Mouse (Mus musculus): ENCODE results near the gene Hoxb7. TPM values are rescaled to one million over a fixed set of nuclear protein-coding genes. Genes with fewer than 3 reads are reported as not detected.

The Hoxb7 gene
- total and polyA plus RNA-seq, 2 experiments from 2014 or later: 0.20 TPM; not detected in 1

DNA sequence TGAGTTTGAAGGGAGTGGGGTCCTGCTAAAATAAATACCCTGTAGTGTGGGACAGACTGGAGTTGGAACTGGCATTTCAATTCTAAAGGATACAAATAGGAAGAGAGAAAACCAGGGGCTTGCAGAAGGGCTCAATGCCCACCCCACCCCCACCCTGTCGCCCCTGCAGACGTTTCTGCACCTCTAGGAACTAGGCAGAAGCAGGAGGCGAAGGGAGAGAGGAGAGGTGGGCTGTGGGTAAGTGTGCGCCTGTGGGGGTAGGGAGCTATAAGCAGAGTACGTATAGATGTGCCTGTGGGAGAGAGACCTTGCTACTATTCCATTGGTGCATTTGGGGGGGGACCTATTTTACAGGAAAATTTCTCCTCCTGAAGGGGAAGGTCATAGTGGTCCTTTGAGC, 41.3 kb downstream of the Hoxb7 start:
- ATAC-seq (ENCODE audit: insufficient read depth, low read depth) (no peak), DNase-seq (ENCODE audit: low spot score) (no peak)
- Histone ChIP-seq H3K4me2 (ENCODE audit: low read depth, low read length) (no peak overlapping the region), H3K9me3 (replicated peaks; ENCODE audit: control insufficient read depth, low read length) (no peaks in the 10 kb centered on the region), H3K27me3 (ENCODE audit: control insufficient read depth, insufficient read depth, low read length) (peaks cover 100% of the 10 kb centered on the region), H3K4me1 (ENCODE audit: control insufficient read depth, insufficient read depth) (no peaks in the 10 kb centered on the region), H3K36me3 (replicated peaks; ENCODE audit: control insufficient read depth, insufficient read depth, low read length) (no peaks in the 10 kb centered on the region), H3K27ac (ENCODE audit: low read depth) (no peak overlapping the region), H3K4me3 (ENCODE audit: low read depth, low read length) (no peak overlapping the region), H3K9ac (replicated peaks; ENCODE audit: low read depth, low read length) (no peak overlapping the region)
- TF ChIP-seq EP300 (IDR thresholded peaks at IDR 0.05; ENCODE audit: low read depth) (no peak), CTCF (IDR thresholded peaks at IDR 0.05; ENCODE audit: low read depth) (no peak)
- 10% methylated on average over 5 of the region's 5 CpGs for WGBS

DNA sequence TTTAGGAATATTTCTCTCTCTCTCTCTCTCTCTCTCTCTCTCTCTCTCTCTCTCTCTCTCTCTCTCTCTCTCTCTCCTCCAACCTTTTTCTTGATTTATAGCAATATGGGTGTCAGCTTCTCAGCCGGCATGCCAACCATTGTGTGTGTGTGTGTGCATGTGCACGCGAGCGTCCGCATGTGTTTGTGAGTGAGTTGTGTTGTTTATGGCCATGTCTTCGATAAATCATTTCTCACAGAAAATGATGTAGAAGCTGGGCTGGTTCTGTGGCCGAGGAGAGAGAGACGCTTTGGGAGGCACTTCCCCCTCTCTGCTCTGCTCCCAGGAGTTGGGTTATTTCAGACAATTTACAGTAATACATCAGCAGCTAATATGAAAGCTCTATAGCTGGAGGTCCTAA, 42.2 kb downstream of the Hoxb7 start:
- 16% methylated on average over 8 of the region's 8 CpGs for WGBS
- no peaks in the 10 kb centered on the region for H3K9me3 ChIP-seq (replicated peaks; ENCODE audit: control insufficient read depth, low read length)
- no peaks in the 10 kb centered on the region for H3K36me3 ChIP-seq (replicated peaks; ENCODE audit: control insufficient read depth, insufficient read depth, low read length)
- H3K27me3 ChIP-seq (ENCODE audit: control insufficient read depth, insufficient read depth, low read length): peaks cover 100% of the 10 kb centered on the region
- ATAC-seq (ENCODE audit: insufficient read depth, low read depth): no peak
- no peak overlapping the region for H3K9ac ChIP-seq (replicated peaks; ENCODE audit: low read depth, low read length)
- no peak overlapping the region for H3K27ac ChIP-seq (ENCODE audit: low read depth)
- H3K4me1 ChIP-seq (ENCODE audit: control insufficient read depth, insufficient read depth): no peaks in the 10 kb centered on the region
- no peak for TF ChIP-seq EP300 (IDR thresholded peaks at IDR 0.05; ENCODE audit: low read depth)
- no peak for TF ChIP-seq CTCF (IDR thresholded peaks at IDR 0.05; ENCODE audit: low read depth)
- DNase-seq (ENCODE audit: low spot score): no peak
- no peak overlapping the region for H3K4me3 ChIP-seq (ENCODE audit: low read depth, low read length)
- H3K4me2 ChIP-seq (ENCODE audit: low read depth, low read length): no peak overlapping the region

GRCm38 (mm10) chr11:96332105-96332504, 45.7 kb downstream of the Hoxb7 start:
- ATAC-seq (ENCODE audit: insufficient read depth, low read depth): no peak
- 4% methylated on average over 8 of the region's 8 CpGs for WGBS
- TF ChIP-seq CTCF (IDR thresholded peaks at IDR 0.05; ENCODE audit: low read depth) (no peak), EP300 (IDR thresholded peaks at IDR 0.05; ENCODE audit: low read depth) (no peak)
- Histone ChIP-seq H3K9me3 (replicated peaks; ENCODE audit: control insufficient read depth, low read length) (no peaks in the 10 kb centered on the region), H3K36me3 (replicated peaks; ENCODE audit: control insufficient read depth, insufficient read depth, low read length) (no peaks in the 10 kb centered on the region), H3K4me3 (ENCODE audit: low read depth, low read length) (no peak overlapping the region), H3K4me2 (ENCODE audit: low read depth, low read length) (peak overlapping the region; percentile 50; the same call in 1 of the 2 replicates), H3K9ac (replicated peaks; ENCODE audit: low read depth, low read length) (no peak overlapping the region), H3K27ac (ENCODE audit: low read depth) (no peak overlapping the region), H3K27me3 (ENCODE audit: control insufficient read depth, insufficient read depth, low read length) (peaks cover 100% of the 10 kb centered on the region), H3K4me1 (ENCODE audit: control insufficient read depth, insufficient read depth) (no peaks in the 10 kb centered on the region)
- DNase-seq (ENCODE audit: low spot score): no peak

- peaks cover 98% of the 10 kb centered on the region for H3K27me3 ChIP-seq (ENCODE audit: control insufficient read depth, insufficient read depth, low read length)
- DNase-seq (ENCODE audit: low spot score) (no peak), ATAC-seq (ENCODE audit: insufficient read depth, low read depth) (no peak)
- H3K27ac ChIP-seq (ENCODE audit: low read depth): no peak overlapping the region
- H3K9ac ChIP-seq (replicated peaks; ENCODE audit: low read depth, low read length): peak overlapping the region; percentile 45
- no peaks in the 10 kb centered on the region for H3K36me3 ChIP-seq (replicated peaks; ENCODE audit: control insufficient read depth, insufficient read depth, low read length)
- H3K4me1 ChIP-seq (ENCODE audit: control insufficient read depth, insufficient read depth): no peaks in the 10 kb centered on the region
- H3K9me3 ChIP-seq (replicated peaks; ENCODE audit: control insufficient read depth, low read length): no peaks in the 10 kb centered on the region
- peak overlapping the region; percentile 30 for H3K4me3 ChIP-seq (ENCODE audit: low read depth, low read length)
- TF ChIP-seq CTCF (IDR thresholded peaks at IDR 0.05; ENCODE audit: low read depth) (no peak), EP300 (IDR thresholded peaks at IDR 0.05; ENCODE audit: low read depth) (no peak)
- peak overlapping the region; percentile 50 for H3K4me2 ChIP-seq (ENCODE audit: low read depth, low read length)
- WGBS: 3% methylated on average over 34 of the region's 35 CpGs
These were observed 46.2 kb downstream of the Hoxb7 start for GRCm38 (mm10) chr11:96332618-96333032.

- Histone ChIP-seq H3K9ac (replicated peaks; ENCODE audit: low read depth, low read length) (peak overlapping the region; percentile 45; the same call in 1 of the 2 replicates), H3K36me3 (replicated peaks; ENCODE audit: control insufficient read depth, insufficient read depth, low read length) (no peaks in the 10 kb centered on the region), H3K27ac (ENCODE audit: low read depth) (no peak overlapping the region), H3K4me2 (ENCODE audit: low read depth, low read length) (peak overlapping the region; percentile 50), H3K27me3 (ENCODE audit: control insufficient read depth, insufficient read depth, low read length) (peaks cover 98% of the 10 kb centered on the region), H3K4me1 (ENCODE audit: control insufficient read depth, insufficient read depth) (no peaks in the 10 kb centered on the region), H3K4me3 (ENCODE audit: low read depth, low read length) (peak overlapping the region; percentile 30), H3K9me3 (replicated peaks; ENCODE audit: control insufficient read depth, low read length) (no peaks in the 10 kb centered on the region)
- TF ChIP-seq CTCF (IDR thresholded peaks at IDR 0.05; ENCODE audit: low read depth): no peak
- TF ChIP-seq EP300 (IDR thresholded peaks at IDR 0.05; ENCODE audit: low read depth): no peak
- WGBS: 15% methylated on average over 17 of the region's 17 CpGs
- ATAC-seq (ENCODE audit: insufficient read depth, low read depth): no peak
- no peak for DNase-seq (ENCODE audit: low spot score)
These were observed 47.0 kb downstream of the Hoxb7 start for GRCm38 (mm10) chr11:96333241-96334001.

- Histone ChIP-seq H3K27me3 (ENCODE audit: control insufficient read depth, insufficient read depth, low read length) (peaks cover 98% of the 10 kb centered on the region), H3K36me3 (replicated peaks; ENCODE audit: control insufficient read depth, insufficient read depth, low read length) (no peaks in the 10 kb centered on the region), H3K9ac (replicated peaks; ENCODE audit: low read depth, low read length) (no peak overlapping the region), H3K27ac (ENCODE audit: low read depth) (no peak overlapping the region), H3K4me1 (ENCODE audit: control insufficient read depth, insufficient read depth) (no peaks in the 10 kb centered on the region), H3K9me3 (replicated peaks; ENCODE audit: control insufficient read depth, low read length) (no peaks in the 10 kb centered on the region), H3K4me3 (ENCODE audit: low read depth, low read length) (no peak overlapping the region), H3K4me2 (ENCODE audit: low read depth, low read length) (no peak overlapping the region)
- TF ChIP-seq CTCF (IDR thresholded peaks at IDR 0.05; ENCODE audit: low read depth) (no peak), EP300 (IDR thresholded peaks at IDR 0.05; ENCODE audit: low read depth) (no peak)
- DNase-seq (ENCODE audit: low spot score) (no peak), ATAC-seq (ENCODE audit: insufficient read depth, low read depth) (no peak)
- 33% methylated on average over 2 of the region's 2 CpGs for WGBS
These were observed 47.6 kb downstream of the Hoxb7 start for GRCm38 (mm10) chr11:96334002-96334364.
